Mouse (Mus musculus) cerebellum, adult 2 months (tissue): Measurements from ENCODE around the gene Apba2. TPM values are rescaled to one million over a fixed set of nuclear protein-coding genes. Genes with fewer than 3 reads are reported as not detected.

ENCODE experiments used
- DNase-seq, 2 experiments: peaks; one replicate each; pipeline ENCODE4 v3.0.0; 2021
- H3K27ac ChIP-seq: fragments of 200-500 bp; 2 replicates; pipeline ENCODE4 v1.5.1; 2012; ENCODE audit warnings: low read length, control low read depth, inconsistent platforms; ENCODE audit not compliant: insufficient read depth
- H3K27me3 ChIP-seq: fragments of 200-500 bp; 2 replicates; pipeline ENCODE4 v1.6.1; 2012; ENCODE audit warnings: inconsistent platforms, mild to moderate bottlenecking, low read length, moderate library complexity; ENCODE audit not compliant: control insufficient read depth, insufficient read depth
- H3K4me1 ChIP-seq: fragments of 200-500 bp; 2 replicates; pipeline ENCODE4 v1.6.1; 2011; ENCODE audit warnings: low read length; ENCODE audit not compliant: control insufficient read depth, insufficient read depth
- H3K4me3 ChIP-seq: fragments of 200-500 bp; replicated peaks from 2 replicates; pipeline ENCODE3; 2011; ENCODE audit warnings: mild to moderate bottlenecking, low read depth, low read length, control low read depth; ENCODE audit not compliant: insufficient read depth
- CTCF ChIP-seq: fragments of 200-500 bp; IDR thresholded peaks from 2 replicates; pipeline ENCODE4 v1.5.1; 2011; ENCODE audit warnings: low read depth, mild to moderate bottlenecking, control low read depth, low read length, moderate library complexity, borderline replicate concordance; ENCODE audit not compliant: insufficient read depth
- POLR2A ChIP-seq: fragments of 200-500 bp; IDR thresholded peaks from 2 replicates; pipeline ENCODE4 v1.6.1; 2011; ENCODE audit warnings: low read length, control low read depth, borderline replicate concordance; ENCODE audit not compliant: insufficient read depth
- WGBS: fragments of 180-500 bp; shearing (Covaris S2); methylation state at CpG from one replicate; pipeline ENCODE4 v1.1.7; 2018; 5-methylcytosine and 5-hydroxymethylcytosine counted together
- polyA plus RNA-seq: library from polyadenylated mRNA; depleted of rRNA; stranded (reverse); fragments of >200 nt; gene quantifications from 2 replicates; pipeline ENCODE4 v1.2.3, GENCODE M21; 2012

Apba2 gene
- polyA plus RNA-seq, 1 experiment = 167 TPM

GRCm38 (mm10) chr7:64566371-64567243 lies 65.1 kb downstream of the Apba2 start:
- DNase-seq = peak; percentile 57 to 67
- Histone ChIP-seq H3K4me3 (no peak overlapping the region), H3K27ac (peak overlapping the region; percentile 61), H3K27me3 (no peaks in the 10 kb centered on the region), H3K4me1 (peaks cover 62% of the 10 kb centered on the region)
- 21% methylated on average over 10 of the region's 10 CpGs for WGBS
- TF ChIP-seq CTCF (no peak), POLR2A (no peak)

DNA sequence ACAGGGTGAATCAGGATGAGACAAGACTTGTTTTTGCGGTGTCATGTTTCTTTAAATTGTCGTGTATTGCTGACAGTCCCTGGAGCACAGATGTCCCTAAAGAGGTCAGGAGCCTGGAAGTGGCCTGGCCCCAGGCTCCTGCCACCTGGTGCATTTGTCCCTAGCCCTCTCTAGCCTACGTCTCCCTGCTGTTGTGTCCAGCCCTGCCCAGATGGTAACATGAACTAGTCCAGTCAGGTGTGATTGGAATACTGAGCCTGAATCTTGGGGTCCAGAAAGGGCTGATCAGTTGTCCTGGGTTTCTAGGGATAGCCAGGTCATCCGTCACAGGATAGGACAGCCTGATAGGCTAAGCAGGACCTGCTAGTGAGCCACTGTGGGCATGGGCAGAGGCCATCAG lies 67.2 kb downstream of the Apba2 start:
- DNase-seq = peak; percentile 66 to 77
- Histone ChIP-seq H3K4me3 (no peak overlapping the region), H3K27me3 (no peaks in the 10 kb centered on the region), H3K4me1 (peaks cover 54% of the 10 kb centered on the region), H3K27ac (peak overlapping the region; percentile 52)
- TF ChIP-seq CTCF (no peak), POLR2A (no peak)
- WGBS = 24% methylated on average over 4 of the region's 4 CpGs

GRCm38 (mm10) chr7:64569676-64570075 lies 68.2 kb downstream of the Apba2 start:
- no peak overlapping the region; the same call in 1 of the 2 replicates for H3K27ac ChIP-seq
- DNase-seq = no peak
- TF ChIP-seq POLR2A (no peak), CTCF (no peak)
- H3K4me3 ChIP-seq = no peak overlapping the region
- H3K27me3 ChIP-seq = no peaks in the 10 kb centered on the region
- peaks cover 57% of the 10 kb centered on the region for H3K4me1 ChIP-seq
- 67% methylated on average over 7 of the region's 7 CpGs for WGBS

- no peak for DNase-seq
- TF ChIP-seq POLR2A (no peak), CTCF (no peak)
- 92% methylated on average over 4 of the region's 4 CpGs for WGBS
- peaks cover 44% of the 10 kb centered on the region for H3K4me1 ChIP-seq
- no peaks in the 10 kb centered on the region for H3K27me3 ChIP-seq
- no peak overlapping the region for H3K27ac ChIP-seq
- H3K4me3 ChIP-seq = no peak overlapping the region
Observed at GRCm38 (mm10) chr7:64570914-64571313, 69.4 kb downstream of the Apba2 start.

- no peak for DNase-seq
Observed at GRCm38 (mm10) chr7:64574144-64574543, 72.6 kb downstream of the Apba2 start.

DNA sequence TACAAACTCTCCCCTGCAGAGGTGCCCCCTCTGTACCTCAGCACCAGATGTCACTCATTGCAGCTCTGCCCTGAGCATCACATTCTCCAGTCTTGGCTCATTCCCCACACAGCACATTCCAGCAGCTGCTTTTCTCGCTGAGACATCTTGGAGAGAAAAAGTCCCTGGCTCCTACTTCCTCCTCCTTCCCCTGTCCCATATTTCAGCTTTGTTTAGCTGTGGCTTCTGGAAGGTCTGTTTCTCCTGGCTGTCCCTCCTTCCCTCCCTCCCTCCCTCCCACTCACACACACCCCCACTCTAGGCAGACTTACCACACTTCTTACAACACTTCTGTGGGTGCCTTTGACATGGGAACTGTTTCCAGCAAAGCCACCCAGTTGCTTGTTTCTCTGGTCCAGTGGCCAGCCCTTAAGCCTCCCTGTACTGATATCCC lies 75.0 kb downstream of the Apba2 start:
- 12% methylated on average over 1 of the region's 1 CpGs for WGBS
- H3K4me1 ChIP-seq = peaks cover 35% of the 10 kb centered on the region
- 0 out of 2 replicates have a peak overlapping the region, but pooled peaks have one; percentile 3 for H3K27ac ChIP-seq
- no peak overlapping the region for H3K4me3 ChIP-seq
- TF ChIP-seq CTCF (no peak), POLR2A (no peak)
- H3K27me3 ChIP-seq = no peaks in the 10 kb centered on the region
- DNase-seq = no peak

More at GRCm38 (mm10) chr7:64574144-64574543, 72.6 kb downstream of the Apba2 start:
- Histone ChIP-seq H3K4me1 (peaks cover 26% of the 10 kb centered on the region), H3K27me3 (no peaks in the 10 kb centered on the region), H3K27ac (no peak overlapping the region), H3K4me3 (no peak overlapping the region)
- TF ChIP-seq CTCF = no peak
- 70% methylated on average over 16 of the region's 16 CpGs for WGBS

DNA sequence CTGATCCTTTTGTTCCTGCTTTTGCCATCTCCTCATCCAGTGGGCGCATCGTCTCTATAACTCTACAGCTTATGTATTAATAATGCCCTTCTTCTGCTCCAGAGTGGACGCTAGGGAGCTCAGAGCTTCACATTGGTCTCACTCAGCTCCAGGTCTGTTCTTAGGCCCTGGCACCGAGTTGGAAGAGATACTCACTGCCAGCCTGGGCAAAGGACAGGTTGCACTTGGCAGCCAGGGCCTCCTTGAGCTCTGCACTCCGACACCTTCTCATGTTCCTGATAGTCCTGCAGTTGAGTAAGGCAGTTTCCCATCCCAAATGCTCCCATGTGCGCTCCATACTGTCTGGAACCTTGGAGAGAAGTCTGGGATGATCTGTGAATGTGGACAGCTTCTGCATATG lies 76.7 kb downstream of the Apba2 start:
- DNase-seq = peak; percentile 52 to 69
- WGBS = 53% methylated on average over 6 of the region's 6 CpGs
- TF ChIP-seq POLR2A = no peak
- TF ChIP-seq CTCF = no peak
- Histone ChIP-seq H3K27ac (peak overlapping the region; percentile 58; the same call in 1 of the 2 replicates), H3K27me3 (no peaks in the 10 kb centered on the region), H3K4me1 (peaks cover 37% of the 10 kb centered on the region), H3K4me3 (no peak overlapping the region)

DNA sequence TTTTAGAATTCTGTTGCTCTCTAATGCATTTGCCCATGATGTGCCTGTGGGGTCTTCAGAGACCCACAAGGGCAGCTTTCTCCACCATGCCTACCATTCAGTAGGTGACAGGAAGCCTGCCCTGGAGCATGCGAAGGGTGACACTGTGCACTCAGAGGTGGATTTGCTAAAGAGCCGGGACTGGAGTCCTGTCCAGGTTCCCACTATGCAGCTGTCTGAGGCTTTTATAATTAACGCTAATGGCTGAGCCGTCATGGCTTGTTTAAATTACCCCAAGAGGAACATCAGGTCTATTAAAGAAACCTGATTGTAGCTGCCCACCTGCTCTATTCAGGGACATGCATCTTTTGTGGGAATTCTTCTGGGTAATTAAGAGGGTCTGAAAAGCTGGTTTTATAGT lies 78.4 kb downstream of the Apba2 start:
- no peak for TF ChIP-seq POLR2A
- TF ChIP-seq CTCF = no peak
- 37% methylated on average over 4 of the region's 4 CpGs for WGBS
- H3K27ac ChIP-seq = no peak overlapping the region
- no peaks in the 10 kb centered on the region for H3K27me3 ChIP-seq
- no peak for DNase-seq
- no peak overlapping the region for H3K4me3 ChIP-seq
- H3K4me1 ChIP-seq = peaks cover 34% of the 10 kb centered on the region
